In genomic region chr9:107923956-107924355, GRCm38 (mm10) we compare ENCODE assay signal across 11 mouse cellular contexts. TPM values are rescaled to one million over a fixed set of nuclear protein-coding genes. Genes with fewer than 3 reads are reported as not detected.
A peak's percentile ranks its signal among the peaks of the same experiment; 100 is the strongest.
DNase-seq lines count a peak whose midpoint lies in the region; ATAC-seq and TF ChIP-seq lines count a peak whose summit lies in the region.
"Had no signal": no experiment of that assay in that cellular context is flagged by ENCODE, and none has a peak within 500 bp of the region (broad histone marks: within the 10 kb centered on the region; RNA-seq: fewer than 3 reads in every experiment).

No protein-coding gene starts in this region.

- no peak for TF ChIP-seq RAD21 in CH12.LX (IDR thresholded peaks at IDR 0.05; ENCODE audit: low read depth, low read length)

- dilution Hi-C loops in CH12.LX (cut with MboI; ENCODE audit: extremely low pct_ligation_motif_present, extremely low pct_unique_long_range_greater_than_20kb, low sequenced_read_pairs): no loop called here

- no peak overlapping the region for H3K27ac ChIP-seq in CH12.LX (ENCODE audit: insufficient read depth, low read depth)
- H3K27ac ChIP-seq in heart, embryonic 15.5 days: peak overlapping the region; percentile 48; the same call in 1 of the 2 replicates
- H3K27ac ChIP-seq in layer of hippocampus, adult 2 months: no peak overlapping the region

- H3K27me3 ChIP-seq in CH12.LX (replicated peaks): peaks cover 71% of the 10 kb centered on the region
- no peaks in the 10 kb centered on the region for H3K27me3 ChIP-seq in heart, embryonic 15.5 days

- no peak for TF ChIP-seq CTCF in CH12.LX (conservative IDR thresholded peaks at IDR 0.05 in 1 of 2, IDR thresholded peaks at IDR 0.05 in 1 of 2; ENCODE audit: low read depth in 2 of 2, low read length in 2 of 2)
- TF ChIP-seq CTCF in layer of hippocampus, adult 2 months (conservative IDR thresholded peaks at IDR 0.05): no peak

- peak; percentile 54; the same call in 1 of the 2 replicates for ATAC-seq in heart, embryonic 15.5 days (replicated peaks; ENCODE audit: insufficient number of reproducible peaks, insufficient read depth, low FRiP score, low read depth)

- no peaks in the 10 kb centered on the region for H3K36me3 ChIP-seq in CH12.LX (replicated peaks in 1 of 2; ENCODE audit: control insufficient read depth in 1 of 2, insufficient read depth in 1 of 2, low read length in 1 of 2)
- no peaks in the 10 kb centered on the region for H3K36me3 ChIP-seq in heart, embryonic 15.5 days

- no peak overlapping the region for H3K4me3 ChIP-seq in CH12.LX (replicated peaks in 1 of 3; ENCODE audit: low read depth in 2 of 3, low read length in 2 of 3, poor library complexity in 1 of 3)
- H3K4me3 ChIP-seq in heart, embryonic 15.5 days: no peak overlapping the region
- no peak overlapping the region for H3K4me3 ChIP-seq in layer of hippocampus, adult 2 months

- H3K4me2 ChIP-seq in CH12.LX (ENCODE audit: insufficient read depth, low read depth, poor library complexity, severe bottlenecking): no peak overlapping the region
- peak overlapping the region; percentile 7; the same call in 1 of the 2 replicates for H3K4me2 ChIP-seq in heart, embryonic 15.5 days

- 23% methylated on average over 6 of the region's 6 CpGs for WGBS in heart, embryonic 15.5 days

- in situ Hi-C loops in CH12.LX (cut with MboI; ENCODE audit: low pct_ligation_motif_present, low pct_unique_long_range_greater_than_20kb, low sequenced_read_pairs): no loop called here

- H3K9ac ChIP-seq in CH12.LX (ENCODE audit: insufficient read depth, low read depth): no peak overlapping the region
- H3K9ac ChIP-seq in heart, embryonic 15.5 days: no peak overlapping the region

- H3K4me1 ChIP-seq in CH12.LX (ENCODE audit: control insufficient read depth in 1 of 2, insufficient read depth in 2 of 2): peaks cover 6 to 12% of the 10 kb centered on the region in 2 experiments
- H3K4me1 ChIP-seq in heart, embryonic 15.5 days (replicated peaks): peaks cover 45% of the 10 kb centered on the region

- no peaks in the 10 kb centered on the region for H3K79me2 ChIP-seq in CH12.LX (replicated peaks; ENCODE audit: control insufficient read depth, extremely low read depth, insufficient read depth, poor library complexity, severe bottlenecking)

- DNase-seq in 416B (ENCODE audit: low read depth) (peak; percentile 80), CH12.LX (ENCODE audit: extremely low read depth) (peak; percentile 19)
- peak; percentile 30 for DNase-seq in lung, postnatal 36 days
- no peak for DNase-seq in layer of hippocampus, adult 2 months (ENCODE audit: low spot score in 2 of 2)
- DNase-seq in adrenal gland, adult 18-20 months (ENCODE audit: low spot score in 2 of 2): no peak
- DNase-seq in kidney, adult 8-10 months: no peak
- DNase-seq: kidney, postnatal 4 days; thymus, postnatal 36 days had no signal

- TF ChIP-seq EP300 in CH12.LX (IDR thresholded peaks at IDR 0.05; ENCODE audit: low read length): no peak

- TF ChIP-seq POLR2A in CH12.LX (IDR thresholded peaks at IDR 0.05; ENCODE audit: low read depth, low read length): no peak

- H3K9me3 ChIP-seq in CH12.LX (replicated peaks; ENCODE audit: low read length): no peaks in the 10 kb centered on the region
- H3K9me3 ChIP-seq in heart, embryonic 15.5 days (replicated peaks): no peaks in the 10 kb centered on the region

TF ChIP-seq in CH12.LX, 34 proteins besides CTCF, POLR2A, EP300 and RAD21:
- TF ChIP-seq GABPA (IDR thresholded peaks at IDR 0.05; ENCODE audit: insufficient replicate concordance, low read depth, low read length): no peak

RNA-seq across cellular contexts. Expression of gene Actl11, which starts 4.3 kb away (rescaled TPM):
- not detected in 2 replicates for total RNA-seq in CH12.LX (2012; rRNA removed)
- total RNA-seq in CH12.LX (2014; rRNA removed): not detected in 2 replicates
- polyA plus RNA-seq in CH12.LX (2012; ENCODE audit: insufficient read length, low read depth): not detected in 2 replicates
- polyA plus RNA-seq in heart, embryonic 15.5 days (2015; fragmentation: Nextera tagmentation; extraction: Ambion mirVana): not detected in 2 replicates
- total RNA-seq in layer of hippocampus, adult 2 months (2021): not detected
- total RNA-seq in adrenal gland, adult 18-20 months (2021): not detected
- total RNA-seq: neutrophil, adult 5-6 weeks had no signal
- polyA plus RNA-seq: embryonic facial prominence, embryonic 11.5 days had no signal

RNA-seq across cellular contexts. Expression of gene Camkv, which starts 11.5 kb away (rescaled TPM):
- total RNA-seq in CH12.LX (2012; rRNA removed) (not detected in 2 replicates), CH12.LX (2014; rRNA removed) (not detected in 2 replicates)
- polyA plus RNA-seq in CH12.LX (2012; ENCODE audit: insufficient read length, low read depth): not detected in 2 replicates
- polyA plus RNA-seq in heart, embryonic 15.5 days (2015; fragmentation: Nextera tagmentation; extraction: Ambion mirVana): 0.20 and 0.77 TPM in 2 replicates
- total RNA-seq in layer of hippocampus, adult 2 months (2021): 100 to 1,000 TPM; 532 to 547 TPM
- 1 to 10 TPM; 4.2 to 6.2 TPM for total RNA-seq in adrenal gland, adult 18-20 months (2021)
- total RNA-seq: neutrophil, adult 5-6 weeks had no signal

RNA-seq across cellular contexts. Expression of gene Mst1r, which starts 17.3 kb away (rescaled TPM):
- not detected in 2 replicates for total RNA-seq in CH12.LX (2012; rRNA removed)
- not detected in 2 replicates for total RNA-seq in CH12.LX (2014; rRNA removed)
- polyA plus RNA-seq in CH12.LX (2012; ENCODE audit: insufficient read length, low read depth): not detected in 2 replicates
- 2.1 and 4.1 TPM in 2 replicates for polyA plus RNA-seq in heart, embryonic 15.5 days (2015; fragmentation: Nextera tagmentation; extraction: Ambion mirVana)
- total RNA-seq in layer of hippocampus, adult 2 months (2021): 1 to 10 TPM; 1.3 to 2.4 TPM
- 10 to 100 TPM; 10.8 to 11.4 TPM for total RNA-seq in adrenal gland, adult 18-20 months (2021)

RNA-seq across cellular contexts. Expression of gene Traip, which starts 26.0 kb away (rescaled TPM):
- total RNA-seq in CH12.LX (2012; rRNA removed): 21.6 and 27.0 TPM in 2 replicates
- 25.0 and 25.6 TPM in 2 replicates for total RNA-seq in CH12.LX (2014; rRNA removed)
- 33.0 and 51.4 TPM in 2 replicates for polyA plus RNA-seq in CH12.LX (2012; ENCODE audit: insufficient read length, low read depth)
- 10.1 and 13.0 TPM in 2 replicates for polyA plus RNA-seq in heart, embryonic 15.5 days (2015; fragmentation: Nextera tagmentation; extraction: Ambion mirVana)
- 10 to 100 TPM; 23.1 to 23.9 TPM for total RNA-seq in layer of hippocampus, adult 2 months (2021)
- 1 to 10 TPM; 1.0 to 1.1 TPM for total RNA-seq in adrenal gland, adult 18-20 months (2021)

RNA-seq across cellular contexts. Expression of gene Mon1a, which starts 36.0 kb away (rescaled TPM):
- total RNA-seq in CH12.LX (2012; rRNA removed) (13.6 and 14.1 TPM in 2 replicates), CH12.LX (2014; rRNA removed) (14.5 and 19.5 TPM in 2 replicates)
- polyA plus RNA-seq in CH12.LX (2012; ENCODE audit: insufficient read length, low read depth): 11.7 and 15.3 TPM in 2 replicates
- 8.5 and 9.8 TPM in 2 replicates for polyA plus RNA-seq in heart, embryonic 15.5 days (2015; fragmentation: Nextera tagmentation; extraction: Ambion mirVana)
- 10 to 100 TPM; 26.9 to 27.6 TPM for total RNA-seq in layer of hippocampus, adult 2 months (2021)
- total RNA-seq in adrenal gland, adult 18-20 months (2021): 10 to 100 TPM; 18.8 to 21.5 TPM

Comparison
In these comparisons a context has a peak if more than half of its experiments do, and no peak if none do; other contexts are left out.
1. DNase-seq: peak in 416B (single experiment), CH12.LX (single experiment) and lung, postnatal 36 days (single experiment); none in layer of hippocampus, adult 2 months (0 of 2), adrenal gland, adult 18-20 months (0 of 2) and kidney, adult 8-10 months (0 of 2).
2. RNA of gene Camkv, which starts 11.5 kb away (total RNA-seq): 532 to 547 TPM in layer of hippocampus, adult 2 months; 4.2 to 6.2 TPM in adrenal gland, adult 18-20 months and not detected in CH12.LX; every median in the first group is over 10 times any median in the second.